Mouse (Mus musculus) retina, embryonic 14.5 days (tissue): ENCODE results near the gene Arl8b.
"Not testable (repeated sequence)": the region's sequence is repeated elsewhere in the genome, so short reads cannot be mapped to it uniquely, and the experiment has no call there.

Experiments
- DNase-seq: peaks from one replicate; pipeline ENCODE4 v3.0.0-alpha.2; 2015; ENCODE audit warnings: low spot score

The Arl8b gene

GRCm38 (mm10) chr6:108835765-108836691 is 53.1 kb downstream of the Arl8b start:
- DNase-seq: no peak

- no peak for DNase-seq
These were observed 54.2 kb downstream of the Arl8b start for GRCm38 (mm10) chr6:108837081-108837480.

- no peak for DNase-seq
These were observed 55.1 kb downstream of the Arl8b start for GRCm38 (mm10) chr6:108837958-108838357.

DNA sequence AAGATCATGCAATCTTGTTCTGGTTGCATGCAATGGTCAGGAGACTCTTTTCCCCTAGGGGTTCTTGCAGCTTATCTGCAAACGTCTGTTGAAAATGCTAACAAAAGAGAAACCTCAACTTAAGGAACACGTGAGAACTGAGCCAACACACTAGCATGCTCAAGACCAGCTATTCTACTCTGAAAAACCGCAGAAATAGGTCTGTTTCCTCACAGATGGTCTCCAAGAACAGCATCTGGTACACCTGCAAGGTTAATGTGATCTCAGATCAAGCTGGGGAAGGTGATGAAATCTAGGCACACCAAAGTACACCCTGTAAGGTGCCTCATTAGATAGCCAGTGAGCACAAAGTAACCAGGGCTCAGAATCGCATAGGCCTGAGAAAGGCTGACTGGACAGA is 56.5 kb downstream of the Arl8b start:
- DNase-seq: no peak

GRCm38 (mm10) chr6:108840861-108841640 is 58.2 kb downstream of the Arl8b start:
- no peak for DNase-seq

- no peak for DNase-seq
These were observed 60.8 kb downstream of the Arl8b start for GRCm38 (mm10) chr6:108843664-108844063.

GRCm38 (mm10) chr6:108844093-108844492 is 61.2 kb downstream of the Arl8b start:
- DNase-seq: no peak

DNA sequence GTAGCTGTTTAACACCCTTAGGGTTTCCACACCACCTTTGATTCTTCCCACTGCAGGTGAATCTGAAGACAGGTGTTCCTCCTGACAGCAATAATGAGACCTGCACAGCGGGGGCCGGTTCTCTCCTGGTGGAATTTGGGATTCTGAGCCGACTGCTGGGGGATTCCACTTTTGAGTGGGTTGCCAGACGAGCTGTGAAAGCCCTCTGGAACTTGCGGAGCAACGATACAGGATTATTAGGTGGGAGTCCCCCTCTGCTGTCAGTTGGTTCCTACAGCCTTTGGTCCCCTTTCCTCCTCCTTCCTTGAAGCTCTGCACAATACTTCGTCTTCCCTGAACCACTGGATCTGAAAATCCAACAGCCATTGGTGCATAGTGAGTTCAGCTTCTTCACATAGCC is 61.9 kb downstream of the Arl8b start:
- DNase-seq: no peak

- no peak for DNase-seq
These were observed 69.3 kb downstream of the Arl8b start for GRCm38 (mm10) chr6:108852088-108852670.

- DNase-seq: no peak
These were observed 70.1 kb downstream of the Arl8b start for GRCm38 (mm10) chr6:108852986-108853385.

DNA sequence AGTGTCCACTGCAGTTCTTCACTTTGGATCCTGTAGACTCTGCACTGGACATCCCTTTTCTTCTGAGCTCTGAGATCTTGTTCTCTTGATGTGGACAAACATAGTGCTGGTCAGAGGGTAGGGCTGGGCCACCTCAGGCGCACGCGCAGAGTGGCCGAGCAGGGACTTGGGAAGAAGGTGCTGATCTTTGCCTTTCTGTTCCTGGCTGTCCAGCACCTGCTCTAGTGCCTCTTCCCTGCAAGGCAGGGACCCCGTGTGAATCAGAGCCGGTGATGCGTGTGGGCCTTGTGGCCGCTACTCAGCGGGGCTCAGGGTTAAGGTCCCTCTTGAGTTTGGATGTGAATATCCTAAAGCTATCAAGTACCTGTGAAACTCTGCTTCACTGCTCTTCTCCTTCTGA is 75.7 kb downstream of the Arl8b start:
- no peak for DNase-seq

DNA sequence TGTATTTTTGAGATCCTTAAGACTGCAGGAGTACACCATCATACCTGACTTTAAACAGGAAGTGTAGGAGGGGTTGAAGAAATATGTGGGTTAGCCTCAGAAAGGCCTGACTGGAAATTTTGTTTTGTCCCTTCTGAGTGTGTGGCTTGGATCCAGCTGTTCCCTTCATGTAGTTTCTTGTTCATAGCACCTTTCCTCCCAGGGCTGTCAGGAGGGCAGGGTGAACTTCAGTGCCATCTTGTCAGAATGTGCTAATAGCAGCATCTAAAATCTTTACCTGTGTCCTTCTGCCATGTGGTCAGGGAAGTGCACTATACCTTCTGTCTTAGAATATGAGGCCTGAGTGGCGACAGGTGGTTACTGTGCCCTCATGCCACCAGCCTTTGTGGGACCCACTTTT is 78.3 kb downstream of the Arl8b start:
- no peak for DNase-seq

GRCm38 (mm10) chr6:108862548-108862947 is 79.6 kb downstream of the Arl8b start:
- no peak for DNase-seq

- DNase-seq: no peak
These were observed 83.4 kb downstream of the Arl8b start for GRCm38 (mm10) chr6:108866317-108866716.

GRCm38 (mm10) chr6:108869031-108869430 is 86.1 kb downstream of the Arl8b start:
- not testable (repeated sequence) for DNase-seq

GRCm38 (mm10) chr6:108870421-108870820 is 87.5 kb downstream of the Arl8b start:
- DNase-seq: no peak

GRCm38 (mm10) chr6:108871251-108871650 is 88.4 kb downstream of the Arl8b start:
- no peak for DNase-seq
